Mouse (Mus musculus): Measurements from ENCODE around the gene Nod1.
"Not testable (repeated sequence)": the region's sequence is repeated elsewhere in the genome, so short reads cannot be mapped to it uniquely, and the experiment has no call there.

Nod1 gene

GRCm38 (mm10) chr6:54983526-54984050 is 11.2 kb upstream of the Nod1 start:
- in situ Hi-C loops (cut with MboI, MseI), result no loop called here

- in situ Hi-C loops (cut with MboI, MseI), result no loop called here
These were observed 7.0 kb upstream of the Nod1 start for GRCm38 (mm10) chr6:54979426-54979825.

- in situ Hi-C loops (cut with MboI, MseI), result no loop called here
These were observed 3.2 kb upstream of the Nod1 start for GRCm38 (mm10) chr6:54975616-54976015.

GRCm38 (mm10) chr6:54974501-54974900 is 2.1 kb upstream of the Nod1 start:
- in situ Hi-C loops (cut with MboI, MseI), result no loop called here

GRCm38 (mm10) chr6:54972929-54973211 is 458 bp upstream of the Nod1 start:
- in situ Hi-C loops (cut with MboI, MseI), result no loop called here

GRCm38 (mm10) chr6:54971731-54972110 is 691 bp downstream of the Nod1 start:
- in situ Hi-C loops (cut with MboI, MseI), result no loop called here

GRCm38 (mm10) chr6:54970506-54970905 is 1.9 kb downstream of the Nod1 start:
- in situ Hi-C loops (cut with MboI, MseI), result no loop called here

GRCm38 (mm10) chr6:54969801-54970200 is 2.6 kb downstream of the Nod1 start:
- in situ Hi-C loops (cut with MboI, MseI), result no loop called here

- in situ Hi-C loops (cut with MboI, MseI), result no loop called here
These were observed 4.8 kb downstream of the Nod1 start for GRCm38 (mm10) chr6:54967591-54967990.

GRCm38 (mm10) chr6:54965234-54965633 is 7.2 kb downstream of the Nod1 start:
- in situ Hi-C loops (cut with MboI, MseI), result no loop called here

- in situ Hi-C loops (cut with MboI, MseI), result no loop called here
These were observed 7.7 kb downstream of the Nod1 start for GRCm38 (mm10) chr6:54964755-54965154.

GRCm38 (mm10) chr6:54963599-54963998 is 8.8 kb downstream of the Nod1 start:
- in situ Hi-C loops (cut with MboI, MseI), result no loop called here

GRCm38 (mm10) chr6:54957655-54958054 is 14.8 kb downstream of the Nod1 start:
- in situ Hi-C loops (cut with MboI, MseI), result no loop called here

GRCm38 (mm10) chr6:54956425-54956824 is 16.0 kb downstream of the Nod1 start:
- in situ Hi-C loops (cut with MboI, MseI), result no loop called here

- in situ Hi-C loops (cut with MboI, MseI), result no loop called here
These were observed 16.5 kb downstream of the Nod1 start for GRCm38 (mm10) chr6:54955949-54956348.

GRCm38 (mm10) chr6:54954659-54955414 is 17.6 kb downstream of the Nod1 start:
- in situ Hi-C loops (cut with MboI, MseI), result no loop called here

GRCm38 (mm10) chr6:54953399-54953798 is 19.0 kb downstream of the Nod1 start:
- in situ Hi-C loops (cut with MboI, MseI), result not testable (repeated sequence)

- in situ Hi-C loops (cut with MboI, MseI), result no loop called here
These were observed 19.9 kb downstream of the Nod1 start for GRCm38 (mm10) chr6:54952542-54952941.

- in situ Hi-C loops (cut with MboI, MseI), result no loop called here
These were observed 23.7 kb downstream of the Nod1 start for GRCm38 (mm10) chr6:54948682-54949081.

- in situ Hi-C loops (cut with MboI, MseI), result no loop called here
These were observed 26.0 kb downstream of the Nod1 start for GRCm38 (mm10) chr6:54946241-54946953.

GRCm38 (mm10) chr6:54944551-54944950 is 27.9 kb downstream of the Nod1 start:
- in situ Hi-C loops (cut with MboI, MseI), result no loop called here

- in situ Hi-C loops (cut with MboI, MseI), result no loop called here
These were observed 28.7 kb downstream of the Nod1 start for GRCm38 (mm10) chr6:54943753-54944152.

GRCm38 (mm10) chr6:54943292-54943691 is 29.1 kb downstream of the Nod1 start:
- in situ Hi-C loops (cut with MboI, MseI), result no loop called here
